Mouse (Mus musculus) limb, embryonic 14.5 days (tissue): ENCODE results near the gene Inpp5e. TPM values are rescaled to one million over a fixed set of nuclear protein-coding genes. Genes with fewer than 3 reads are reported as not detected.
"Not testable (repeated sequence)": the region's sequence is repeated elsewhere in the genome, so short reads cannot be mapped to it uniquely, and the experiment has no call there.

Experiments used
- ATAC-seq: fragments of 200-750 bp; cut with Nextera tagmentation; 2 replicates; pipeline ENCODE4 v1.8.0; 2017; ENCODE audit warnings: low read depth, moderate number of reproducible peaks, moderate TSS enrichment; ENCODE audit not compliant: low FRiP score
- DNase-seq: peaks from one replicate; pipeline ENCODE4 v3.0.0-alpha.2; 2015; ENCODE audit warnings: low spot score
- H3K27ac ChIP-seq: fragments of 300-500 bp; sonication (generic); replicated peaks from 2 replicates; pipeline ENCODE4 v1.5.1; 2014; ENCODE audit warnings: low read depth, mild to moderate bottlenecking, low read length, moderate library complexity, mixed read lengths
- H3K27me3 ChIP-seq: fragments of 300-500 bp; sonication (generic); 2 replicates; pipeline ENCODE4 v1.6.1; 2014; ENCODE audit warnings: low read length, mixed read lengths; ENCODE audit not compliant: control insufficient read depth, insufficient read depth
- H3K36me3 ChIP-seq: fragments of 300-500 bp; sonication (generic); 2 replicates; pipeline ENCODE4 v1.6.1; 2014; ENCODE audit warnings: mild to moderate bottlenecking, low read length, moderate library complexity, mixed read lengths; ENCODE audit not compliant: control insufficient read depth, insufficient read depth
- H3K4me1 ChIP-seq: fragments of 300-500 bp; sonication (generic); 2 replicates; pipeline ENCODE4 v1.6.1; 2014; ENCODE audit warnings: antibody characterized with exemption, low read length, mixed read lengths; ENCODE audit not compliant: control insufficient read depth, insufficient read depth
- H3K4me2 ChIP-seq: fragments of 300-500 bp; sonication (generic); replicated peaks from 2 replicates; pipeline ENCODE4 v1.6.1; 2014; ENCODE audit warnings: low read depth, mild to moderate bottlenecking, low read length, moderate library complexity; ENCODE audit not compliant: severe bottlenecking
- H3K4me3 ChIP-seq: fragments of 300-500 bp; sonication (generic); replicated peaks from 2 replicates; pipeline ENCODE4 v1.5.1; 2014; ENCODE audit warnings: low read length
- H3K9ac ChIP-seq: fragments of 300-500 bp; sonication (generic); 2 replicates; pipeline ENCODE4 v1.6.1; 2014; ENCODE audit warnings: mild to moderate bottlenecking, low read depth, low read length, moderate library complexity; ENCODE audit not compliant: severe bottlenecking
- H3K9me3 ChIP-seq: fragments of 300-500 bp; sonication (generic); 2 replicates; pipeline ENCODE4 v1.6.1; 2016; ENCODE audit warnings: low read length; ENCODE audit not compliant: control insufficient read depth
- POLR2A ChIP-seq: fragments of 200-500 bp; IDR thresholded peaks from 2 replicates; pipeline ENCODE4 v1.8.0; 2012; ENCODE audit warnings: inconsistent platforms, mild to moderate bottlenecking, moderate library complexity, borderline replicate concordance; ENCODE audit not compliant: insufficient read depth, insufficient read length; ENCODE audit errors: extremely low read depth
- WGBS: fragments of 180-500 bp; shearing (Covaris S2); extraction: QIAGEN DNeasy Blood & Tissue Kit; methylation state at CpG from one replicate; pipeline ENCODE4 v1.1.7; 2014; 5-methylcytosine and 5-hydroxymethylcytosine counted together
- polyA plus RNA-seq, 2 experiments: library from polyadenylated mRNA; depleted of rRNA in 1 of 2; stranded (reverse) in 1 of 2; unstranded in 1 of 2; fragments of >200 nt; fragmentation: Nextera tagmentation in 1 of 2; extraction: Ambion mirVana in 1 of 2; gene quantifications; 2 replicates each; pipeline versions ENCODE4 v1.2.1 to v1.2.3; 2012 to 2014

Gene Inpp5e
- polyA plus RNA-seq, 2 experiments, result 16.4 to 36.7 TPM

DNA sequence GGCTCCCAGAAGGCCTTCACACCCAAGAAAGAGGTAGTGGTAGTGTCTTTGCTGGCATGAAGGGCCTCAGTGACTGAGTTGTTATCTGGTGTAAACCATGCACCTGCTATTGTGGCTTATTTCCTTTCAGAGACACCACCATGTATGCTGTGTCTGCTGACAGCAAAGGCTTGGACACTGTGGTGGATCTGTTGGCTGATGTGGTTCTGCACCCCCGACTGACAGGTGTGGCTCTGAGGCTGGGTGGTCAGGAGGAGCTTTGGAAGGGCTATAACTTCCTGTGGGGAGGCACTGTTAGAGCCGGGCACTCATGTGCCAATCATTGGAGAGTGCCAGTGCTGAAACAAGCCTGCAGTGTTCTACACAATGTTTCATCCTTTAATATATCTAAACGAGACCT lies 18.0 kb downstream of the Inpp5e start:
- Histone ChIP-seq H3K9ac (no peak overlapping the region), H3K9me3 (no peaks in the 10 kb centered on the region), H3K27ac (no peak overlapping the region), H3K4me2 (no peak overlapping the region), H3K36me3 (peaks cover 76% of the 10 kb centered on the region), H3K4me3 (no peak overlapping the region), H3K27me3 (no peaks in the 10 kb centered on the region), H3K4me1 (peaks cover 10% of the 10 kb centered on the region)
- no peak for ATAC-seq
- no peak for DNase-seq
- WGBS, result 85% methylated on average over 3 of the region's 3 CpGs
- TF ChIP-seq POLR2A, result no peak

DNA sequence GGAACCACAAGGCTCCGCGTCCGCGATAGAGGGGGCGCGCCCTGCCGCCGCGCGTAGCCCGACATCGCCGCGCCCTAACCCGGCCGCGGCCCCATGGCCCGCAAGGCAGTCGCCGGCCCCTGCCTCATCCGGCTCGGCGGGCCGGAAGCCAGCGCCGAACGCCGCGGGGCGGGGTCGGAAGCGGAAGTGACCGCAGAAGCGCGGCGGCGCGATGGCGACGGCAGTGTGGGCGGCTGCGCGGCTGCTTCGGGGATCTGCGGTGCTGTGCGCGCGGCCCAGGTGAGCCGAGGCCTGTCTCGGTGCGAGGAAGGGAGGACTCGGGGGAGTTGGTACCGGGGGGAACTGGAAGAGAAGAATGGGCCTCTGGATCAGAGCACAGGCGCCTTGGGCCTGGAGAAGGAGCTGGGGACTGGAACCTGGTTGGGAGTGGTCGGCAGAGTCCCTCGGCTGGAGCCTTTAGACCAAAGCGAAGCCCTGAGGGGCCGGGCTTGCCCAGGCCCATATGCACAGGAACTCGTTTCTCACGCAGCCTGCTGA lies 19.8 kb downstream of the Inpp5e start, which contains the start of the genes Entr1 and Pmpca:
TSS of gene Entr1 (minus strand) at position 163 of the 537 bp plus-strand sequence.
TSS of gene Pmpca (plus strand) at position 186 of the 537 bp plus-strand sequence.
- H3K36me3 ChIP-seq, result peaks cover 76% of the 10 kb centered on the region
- no peaks in the 10 kb centered on the region for H3K27me3 ChIP-seq
- peak; percentile 76 for DNase-seq
- peak within 1 kb of the TSS; percentile 63 for H3K27ac ChIP-seq
- H3K9ac ChIP-seq, result peak within 1 kb of the TSS; percentile 88
- peak; percentile 82; the same call in 1 of the 2 replicates for TF ChIP-seq POLR2A
- ATAC-seq, result peak; percentile 91
- peak within 1 kb of the TSS; percentile 96 for H3K4me3 ChIP-seq
- H3K4me2 ChIP-seq, result peak within 1 kb of the TSS; percentile 90
- under 1% methylated on average over 58 of the region's 60 CpGs for WGBS
- peaks cover 10% of the 10 kb centered on the region for H3K4me1 ChIP-seq
- no peaks in the 10 kb centered on the region for H3K9me3 ChIP-seq

DNA sequence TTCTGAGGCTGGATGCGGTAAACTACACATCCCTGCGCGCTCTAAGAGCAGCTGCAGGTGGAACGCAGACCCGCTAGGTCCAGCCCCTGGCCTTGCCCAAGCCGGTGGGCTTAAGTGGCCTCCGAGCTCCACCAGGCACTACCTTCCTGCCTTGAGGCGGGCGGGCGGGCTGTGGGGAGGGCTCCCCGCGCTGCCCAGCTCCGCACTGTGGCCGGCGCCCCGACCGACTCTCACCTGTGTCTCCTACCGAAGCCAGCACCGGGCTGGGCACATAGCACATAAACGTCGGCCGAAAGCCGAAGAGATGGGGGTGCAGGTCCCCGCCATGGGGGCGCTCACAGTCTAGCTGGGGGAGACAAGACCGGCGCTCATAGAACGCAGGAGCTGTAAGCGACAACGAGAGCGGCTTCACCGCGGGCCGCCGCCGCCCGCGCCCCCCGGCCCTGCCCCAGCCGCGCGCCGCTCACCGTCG lies 20.3 kb downstream of the Inpp5e start:
- no peak for TF ChIP-seq POLR2A
- Histone ChIP-seq H3K9ac (peak overlapping the region; percentile 88), H3K4me1 (peaks cover 10% of the 10 kb centered on the region), H3K4me3 (peak overlapping the region; percentile 96), H3K36me3 (peaks cover 76% of the 10 kb centered on the region), H3K27ac (peak overlapping the region; percentile 63), H3K4me2 (peak overlapping the region; percentile 90), H3K9me3 (no peaks in the 10 kb centered on the region), H3K27me3 (no peaks in the 10 kb centered on the region)
- ATAC-seq (peak; percentile 34), DNase-seq (no peak)
- 1% methylated on average over 23 of the region's 45 CpGs for WGBS

DNA sequence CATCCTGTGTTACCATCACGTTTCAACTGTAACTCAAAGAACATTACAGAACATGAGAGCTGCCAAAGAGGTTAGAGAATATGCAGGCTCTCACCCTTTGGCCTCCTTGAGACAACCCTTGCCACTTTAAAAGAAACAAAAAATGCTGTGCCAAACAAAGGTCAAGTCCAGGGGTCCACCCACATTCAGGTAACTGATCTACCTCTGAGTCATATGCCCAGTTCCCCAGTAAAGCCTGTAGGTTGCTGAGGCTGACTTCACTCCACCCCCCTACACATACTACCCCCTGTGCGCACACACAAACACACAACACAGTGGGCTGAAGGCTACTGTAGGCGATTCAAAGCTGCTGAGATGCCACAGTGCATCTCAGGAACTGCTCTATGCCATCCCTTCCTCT lies 21.3 kb downstream of the Inpp5e start:
- H3K4me3 ChIP-seq, result peak overlapping the region; percentile 96; the same call in 1 of the 2 replicates
- TF ChIP-seq POLR2A, result no peak
- H3K4me2 ChIP-seq, result 0 out of 2 replicates have a peak overlapping the region, but pooled peaks have one; percentile 8
- H3K9me3 ChIP-seq, result no peaks in the 10 kb centered on the region
- ATAC-seq (no peak), DNase-seq (no peak)
- H3K9ac ChIP-seq, result peak overlapping the region; percentile 88
- WGBS, result 90% methylated on average over 3 of the region's 3 CpGs
- H3K4me1 ChIP-seq, result peaks cover 10% of the 10 kb centered on the region
- H3K27me3 ChIP-seq, result no peaks in the 10 kb centered on the region
- no peak overlapping the region for H3K27ac ChIP-seq
- H3K36me3 ChIP-seq, result peaks cover 76% of the 10 kb centered on the region

DNA sequence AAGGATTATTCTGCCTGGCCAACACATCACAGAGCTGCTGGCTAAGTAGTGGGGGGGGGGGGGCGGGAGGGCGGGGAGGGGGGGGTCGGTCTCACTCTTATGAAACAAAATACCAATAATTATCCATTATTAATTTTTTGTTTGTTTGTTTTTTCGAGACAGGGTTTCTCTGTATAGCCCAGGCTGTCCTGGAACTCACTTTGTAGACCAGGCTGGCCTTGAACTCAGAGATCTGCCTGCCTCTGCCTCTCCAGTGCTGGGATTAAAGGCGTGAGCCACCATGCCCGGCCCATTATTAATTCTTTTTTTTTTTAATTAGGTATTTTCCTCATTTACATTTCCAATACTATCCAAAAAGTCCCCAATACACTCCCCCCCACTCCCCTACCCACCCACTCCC lies 28.1 kb downstream of the Inpp5e start:
- H3K27ac ChIP-seq, H3K4me1 ChIP-seq, H3K9me3 ChIP-seq, DNase-seq, H3K27me3 ChIP-seq: not testable (repeated sequence)
- 33% methylated on average over 6 of the region's 6 CpGs for WGBS
- Histone ChIP-seq H3K9ac (peak overlapping the region; percentile 72), H3K4me3 (peak overlapping the region; percentile 75), H3K4me2 (peak overlapping the region; percentile 83), H3K36me3 (peaks cover 64% of the 10 kb centered on the region)
- peak; percentile 43; the same call in 1 of the 2 replicates for ATAC-seq
